Mouse (Mus musculus) T-helper 2 cell (primary cell): ENCODE results near the gene Zyg11a.
"Not testable (repeated sequence)": the region's sequence is repeated elsewhere in the genome, so short reads cannot be mapped to it uniquely, and the experiment has no call there.

ENCODE experiments used
- in situ Hi-C: fragments of 300-600 bp; cut with MboI, MseI; formaldehyde crosslinking; loops from one replicate; pipeline ENCODE4 v1.15.1; 2025; ENCODE audit warnings: high pct_unique_total_duplicates

Zyg11a gene

DNA sequence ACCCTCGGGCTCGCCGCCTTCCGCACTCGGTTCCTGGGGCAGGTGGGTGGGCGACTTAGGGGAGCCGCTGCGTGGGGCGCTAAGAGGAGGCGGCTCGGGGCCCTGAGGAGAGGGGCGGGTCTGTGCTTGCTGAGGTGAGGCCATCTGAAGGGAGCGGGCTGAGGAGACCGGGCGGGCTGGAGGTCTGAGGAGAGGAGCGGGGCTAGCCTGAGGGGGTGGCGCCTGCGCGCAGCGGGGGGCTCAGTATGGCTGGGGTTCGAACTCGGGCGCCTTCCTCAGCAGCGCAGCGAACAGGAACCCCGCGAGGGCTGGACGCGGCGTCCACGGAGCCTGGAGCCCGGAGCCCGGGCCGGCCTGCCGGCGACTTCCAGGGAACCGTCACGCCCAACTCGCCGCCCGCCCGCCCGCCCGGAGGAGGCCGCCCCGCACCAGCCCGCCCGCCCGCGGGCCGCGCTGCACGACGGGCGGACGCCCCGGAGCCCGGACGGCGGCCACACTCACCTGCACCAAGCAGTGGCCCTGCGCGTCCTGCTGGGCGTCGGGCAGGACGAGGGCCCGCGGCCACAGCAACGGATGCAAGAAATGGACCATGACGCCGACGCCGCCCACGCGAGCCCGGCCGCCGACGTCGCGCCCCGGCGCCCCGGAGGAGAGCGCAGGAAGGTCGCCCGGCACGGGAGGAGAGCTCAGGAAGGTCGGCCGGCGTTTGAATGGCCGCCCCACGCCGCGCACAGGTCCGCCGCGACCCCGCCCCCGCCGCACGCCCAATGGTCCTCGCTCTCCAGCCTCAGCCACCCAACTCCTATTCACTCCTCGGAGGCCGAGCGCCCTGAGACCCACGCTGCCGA, at the start of gene Zyg11a:
Gene Zyg11a (minus strand): TSS at position 717 of the 848 bp plus-strand sequence.
- in situ Hi-C loops = no loop called here

DNA sequence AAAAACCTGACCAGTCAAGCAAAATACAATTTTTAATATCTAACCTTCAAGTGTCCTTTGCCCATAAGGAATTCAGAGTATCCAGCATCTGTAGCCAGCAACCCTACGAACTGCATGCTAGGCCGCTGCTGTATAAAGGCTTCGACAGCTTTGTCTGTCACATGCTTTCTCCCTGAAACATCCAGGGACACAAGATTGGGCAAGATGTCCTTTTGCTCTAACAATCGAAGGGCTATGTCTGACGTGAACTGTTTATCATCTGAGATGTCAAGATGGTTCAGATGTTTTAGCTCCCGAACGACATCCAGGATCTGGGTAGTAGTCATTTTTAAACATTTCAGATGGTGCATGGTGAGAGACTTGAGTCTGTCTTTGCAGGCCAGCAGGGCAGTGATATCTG, 47.9 kb upstream of the Zyg11a start:
- in situ Hi-C loops = no loop called here

DNA sequence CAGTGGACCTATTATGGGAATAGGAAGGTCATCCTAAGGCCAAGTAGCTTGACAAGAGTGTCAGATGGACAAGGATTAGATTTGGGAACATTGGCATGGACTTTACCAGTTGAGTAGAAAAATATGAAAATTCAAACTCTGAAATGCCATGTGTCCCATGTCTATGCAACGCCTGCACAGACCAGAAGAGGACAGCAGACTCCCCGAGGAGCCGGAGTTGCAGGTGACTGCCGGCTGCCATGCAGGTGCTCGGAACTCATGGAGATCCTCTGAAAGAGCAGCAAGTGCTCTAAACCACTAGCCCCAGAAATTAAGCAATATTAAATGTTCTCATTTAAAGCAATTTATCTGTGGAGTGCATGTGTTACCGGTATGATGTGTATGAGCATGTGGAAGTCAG, 35.5 kb upstream of the Zyg11a start:
- in situ Hi-C loops = no loop called here

DNA sequence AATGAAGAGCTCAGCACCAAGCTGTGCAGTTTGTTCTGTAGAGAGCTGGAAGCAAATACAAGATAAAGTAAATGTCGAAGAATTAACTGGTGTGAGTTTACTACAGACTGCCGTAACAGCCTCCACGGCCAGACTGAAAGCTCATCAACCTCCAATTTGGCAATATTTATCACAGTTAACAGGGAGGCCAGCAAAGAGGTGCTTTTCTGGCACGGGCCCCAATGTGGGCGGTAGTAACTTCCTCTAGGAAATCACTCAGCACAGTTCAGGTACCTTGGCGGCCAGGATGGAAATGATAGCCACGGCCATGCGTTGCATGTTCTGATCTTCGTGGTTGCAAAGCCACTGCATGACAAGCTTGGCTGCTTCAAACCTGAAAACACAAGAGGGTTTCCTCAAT, 32.7 kb upstream of the Zyg11a start:
- in situ Hi-C loops = no loop called here

DNA sequence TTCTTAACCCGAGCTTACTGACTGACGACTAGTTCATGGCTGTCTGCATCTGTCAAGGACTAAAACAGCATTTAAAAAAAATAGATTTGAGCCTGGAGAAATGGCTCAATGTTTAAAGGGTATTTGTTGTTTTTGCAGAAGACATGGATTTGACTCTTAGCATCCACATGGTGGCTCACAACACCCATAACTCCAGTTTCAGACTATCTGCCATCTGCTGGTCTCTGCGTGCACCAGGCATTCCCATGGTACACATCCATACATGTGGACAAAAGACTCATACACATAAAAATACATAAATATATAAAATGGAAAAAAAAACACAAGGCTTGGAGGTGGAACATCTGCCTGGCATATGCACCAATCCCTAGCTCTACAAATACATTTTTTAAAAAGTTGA, 31.5 kb upstream of the Zyg11a start:
- in situ Hi-C loops = no loop called here

DNA sequence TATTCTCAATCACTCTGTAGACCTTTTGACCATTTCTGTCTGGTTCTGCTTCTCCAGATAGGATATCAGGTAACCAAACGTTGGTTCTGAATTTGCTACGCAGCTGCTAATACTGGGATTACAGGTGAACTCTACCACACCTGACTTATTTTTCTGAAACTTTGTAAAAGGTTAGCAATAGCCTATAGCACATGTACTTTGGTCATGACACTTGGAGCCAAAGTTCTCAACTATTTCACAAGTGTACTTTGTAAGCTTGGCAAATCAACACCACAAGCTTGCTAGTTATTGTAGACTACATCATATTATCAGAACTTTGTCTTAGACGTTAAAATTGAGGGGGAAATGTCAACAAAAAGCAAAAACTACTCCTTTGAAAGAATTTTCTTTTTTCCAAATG, 15.8 kb upstream of the Zyg11a start:
- in situ Hi-C loops = no loop called here

DNA sequence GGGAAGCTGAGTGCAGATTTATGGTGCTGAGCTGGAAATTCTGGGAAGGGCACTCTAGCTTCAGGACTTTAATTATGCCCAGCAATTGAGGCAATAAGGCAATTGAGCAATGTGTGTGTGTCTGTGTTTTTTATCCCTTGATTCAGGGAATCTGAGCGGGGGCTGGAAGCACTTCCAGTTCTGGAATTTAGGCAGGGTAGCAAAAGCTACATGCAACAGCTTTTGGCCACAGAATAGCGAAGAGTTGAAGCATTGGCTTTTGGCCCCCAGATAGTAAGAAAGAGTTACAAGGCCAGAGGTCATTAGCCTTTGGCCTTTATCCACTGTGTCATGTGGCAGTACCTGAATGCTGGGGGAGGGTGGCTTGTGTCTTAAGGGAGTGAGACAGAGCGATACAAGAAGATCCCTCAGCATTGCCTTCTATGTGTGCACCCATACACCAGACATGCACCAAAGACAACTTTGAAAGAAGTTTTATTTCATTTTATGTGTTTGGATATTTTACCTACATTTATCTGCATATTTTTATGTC, 7.6 kb upstream of the Zyg11a start:
- in situ Hi-C loops = no loop called here

DNA sequence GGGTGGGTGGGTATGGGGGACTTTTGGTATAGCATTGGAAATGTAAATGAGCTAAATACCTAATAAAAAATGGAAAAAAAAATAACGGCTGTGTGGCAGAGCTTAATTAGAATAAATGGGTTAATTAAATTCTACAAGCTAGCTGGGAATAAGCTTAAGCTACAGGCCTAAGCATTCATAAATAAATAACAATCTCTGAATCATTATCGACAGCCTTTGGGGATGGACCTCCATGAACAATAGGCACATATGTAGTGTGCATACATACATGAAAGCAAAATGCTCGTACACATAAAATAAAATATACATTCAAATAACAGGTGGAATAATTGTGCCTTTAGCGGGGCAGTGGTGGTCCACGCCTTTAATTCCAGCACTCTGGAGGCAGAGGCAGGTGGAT, 4.7 kb upstream of the Zyg11a start:
- in situ Hi-C loops = no loop called here

DNA sequence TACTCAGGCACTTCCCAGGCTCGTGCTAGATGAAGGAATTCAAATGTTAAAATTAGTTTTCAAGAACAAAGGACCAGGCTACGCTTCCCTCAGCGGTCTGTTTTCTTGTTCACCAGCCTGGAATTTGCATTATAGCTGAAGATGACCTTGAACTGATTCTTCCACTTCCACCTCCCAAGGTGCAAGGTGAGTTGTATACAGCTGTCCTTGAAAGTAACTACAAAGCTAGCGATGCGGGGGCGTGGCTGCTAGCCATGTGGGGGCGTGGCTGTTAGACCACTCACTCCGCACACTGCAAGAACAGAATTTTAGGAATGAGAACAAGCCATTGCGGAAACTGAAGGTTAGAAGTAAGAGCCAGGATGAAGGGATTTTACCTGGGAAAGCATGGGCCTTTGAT, 1.2 kb upstream of the Zyg11a start:
- in situ Hi-C loops = no loop called here

DNA sequence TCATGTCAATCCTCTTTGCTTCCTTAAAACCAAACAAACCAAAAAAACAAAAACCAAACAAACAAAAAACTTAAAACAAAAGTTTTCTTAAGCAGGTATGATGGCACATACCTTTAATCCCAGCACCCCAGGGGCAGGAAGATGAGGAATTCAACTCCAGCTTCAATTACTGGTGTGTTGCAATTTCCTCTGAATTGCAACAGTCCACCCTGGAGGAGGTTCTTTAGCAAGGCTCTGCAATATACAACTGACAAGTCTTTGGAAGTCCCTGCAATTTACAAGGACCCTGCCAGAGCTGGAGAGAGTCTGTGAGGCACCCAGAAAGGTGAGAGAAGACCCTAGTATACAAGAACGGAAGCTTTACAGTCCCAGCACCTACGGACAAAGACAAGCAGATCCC, 4.8 kb downstream of the Zyg11a start:
- in situ Hi-C loops = no loop called here

DNA sequence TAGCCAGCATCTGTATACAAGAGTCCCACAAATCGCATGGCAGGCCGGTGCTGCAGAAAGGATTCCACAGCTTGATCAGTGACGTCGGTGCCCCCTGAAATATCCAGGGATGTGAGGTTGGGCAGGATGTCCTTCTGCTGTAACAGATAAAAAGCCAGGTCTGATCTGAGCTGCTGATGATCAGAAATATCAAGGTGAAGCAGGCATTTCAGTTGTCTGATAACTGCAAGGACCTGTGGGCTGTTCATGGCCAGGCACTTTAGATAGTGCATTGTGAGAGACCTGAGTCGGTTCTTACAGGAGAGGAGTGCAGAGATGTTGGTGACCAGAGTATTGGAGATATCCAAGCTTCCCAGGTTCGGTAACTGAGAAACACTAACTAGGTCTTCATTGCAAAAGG, 13.2 kb downstream of the Zyg11a start:
- in situ Hi-C loops = no loop called here

DNA sequence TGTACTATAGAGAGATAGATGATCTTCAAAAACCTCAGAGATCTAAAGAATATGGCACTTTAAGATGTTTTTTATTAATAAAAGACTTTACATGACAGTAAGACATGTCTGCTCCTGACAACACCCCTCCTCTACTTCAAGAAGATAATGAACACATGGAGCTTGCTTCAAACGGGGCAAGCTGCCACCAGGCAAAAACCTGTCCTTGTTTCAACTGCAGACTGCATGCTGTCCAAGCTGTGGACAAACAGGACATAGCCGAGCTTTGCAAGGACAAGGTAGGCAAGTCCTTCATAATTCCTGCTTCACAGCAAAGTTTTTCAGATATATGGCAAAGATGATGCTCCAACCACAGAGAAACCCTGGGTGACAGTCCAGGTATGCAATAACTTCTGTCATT, 18.6 kb downstream of the Zyg11a start:
- in situ Hi-C loops = no loop called here

DNA sequence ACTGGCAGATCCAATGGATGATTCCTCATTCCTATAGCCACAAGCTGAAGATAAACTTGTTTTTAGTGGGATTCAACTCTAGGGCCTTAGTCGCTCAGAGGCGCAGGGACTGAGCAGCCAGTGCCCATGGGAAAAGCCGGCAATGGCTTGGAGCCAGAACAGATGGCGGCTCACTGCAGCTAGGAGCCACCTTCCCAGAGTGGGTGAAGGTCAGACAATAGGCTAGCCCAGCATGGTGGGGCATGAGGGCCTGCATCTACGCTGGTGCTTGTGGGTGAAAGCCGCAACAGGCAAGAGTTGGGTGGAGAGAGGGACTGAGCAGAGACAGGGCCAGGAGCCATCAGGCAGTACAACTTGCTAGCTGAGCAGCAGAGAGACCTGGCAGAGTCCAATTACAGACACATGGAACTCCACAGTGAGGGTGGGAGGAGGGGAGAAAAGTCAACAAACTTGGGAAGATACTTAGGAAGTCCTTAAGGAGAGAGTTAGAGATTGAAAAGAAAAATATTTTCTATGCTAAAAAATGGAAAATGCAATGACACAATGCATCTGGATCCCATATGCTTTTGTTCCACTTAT, 21.5 kb downstream of the Zyg11a start:
- in situ Hi-C loops = no loop called here

DNA sequence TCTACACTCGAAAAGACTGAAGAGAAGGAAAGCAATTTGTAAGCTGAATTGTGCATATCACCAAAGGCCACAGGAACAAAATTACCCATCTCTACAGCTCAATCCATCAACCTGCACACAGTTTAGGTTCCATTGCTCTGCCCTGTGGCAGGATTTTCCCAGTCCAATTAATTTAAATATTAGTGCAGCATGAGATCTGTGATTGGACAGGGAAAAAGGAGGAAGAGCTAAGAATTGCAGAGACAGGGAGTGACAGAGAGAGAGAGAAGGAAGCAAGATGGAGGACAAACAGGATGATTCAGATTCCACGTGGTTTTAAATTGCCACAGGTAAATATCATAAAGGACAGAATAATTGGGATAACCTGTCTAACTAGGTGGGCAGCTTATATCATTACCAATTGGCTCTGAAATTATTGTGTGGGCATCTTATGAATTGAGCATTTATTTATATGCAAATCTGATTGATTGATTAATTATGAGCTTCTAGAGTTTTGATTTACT, 25.0 kb downstream of the Zyg11a start:
- in situ Hi-C loops = no loop called here

DNA sequence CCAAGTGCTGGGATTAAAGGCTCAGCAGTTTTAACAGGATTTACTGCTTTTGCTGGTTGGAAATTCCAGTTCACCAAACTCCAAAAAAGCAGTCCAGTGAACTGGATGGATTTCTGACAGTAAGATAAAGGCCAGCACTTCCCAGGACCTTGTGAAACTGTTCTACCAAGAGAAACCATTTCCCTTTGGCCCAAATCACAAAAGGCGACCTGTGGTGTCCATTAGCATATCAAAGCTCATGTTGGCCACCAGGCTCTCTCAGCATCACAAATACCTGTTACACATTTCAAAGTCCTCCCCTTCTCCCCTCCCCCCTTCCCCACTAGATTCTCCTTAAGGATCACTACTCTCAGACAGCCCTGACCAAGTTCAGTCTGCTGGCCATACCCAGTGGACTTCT, 35.6 kb downstream of the Zyg11a start:
- in situ Hi-C loops = no loop called here

DNA sequence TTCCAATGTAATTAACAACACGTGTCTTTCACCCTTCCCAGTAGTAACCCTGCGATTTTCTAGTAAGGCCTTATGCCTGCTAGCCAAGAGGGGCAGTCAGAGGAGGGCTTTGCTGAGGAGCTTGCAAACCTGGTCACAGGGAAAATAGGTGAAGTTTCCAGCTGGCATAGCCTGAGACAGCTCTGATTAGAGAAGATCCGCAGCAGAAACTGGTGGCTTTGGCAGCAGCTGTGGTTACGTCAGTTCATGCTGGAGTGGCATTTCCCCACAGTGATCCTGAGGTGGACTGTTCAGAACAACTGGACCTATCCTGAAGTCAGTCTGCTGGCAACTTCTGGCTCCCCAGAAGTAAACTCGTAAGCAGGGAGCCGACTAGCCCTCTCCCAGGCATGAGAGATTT, 49.8 kb downstream of the Zyg11a start:
- in situ Hi-C loops = no loop called here

DNA sequence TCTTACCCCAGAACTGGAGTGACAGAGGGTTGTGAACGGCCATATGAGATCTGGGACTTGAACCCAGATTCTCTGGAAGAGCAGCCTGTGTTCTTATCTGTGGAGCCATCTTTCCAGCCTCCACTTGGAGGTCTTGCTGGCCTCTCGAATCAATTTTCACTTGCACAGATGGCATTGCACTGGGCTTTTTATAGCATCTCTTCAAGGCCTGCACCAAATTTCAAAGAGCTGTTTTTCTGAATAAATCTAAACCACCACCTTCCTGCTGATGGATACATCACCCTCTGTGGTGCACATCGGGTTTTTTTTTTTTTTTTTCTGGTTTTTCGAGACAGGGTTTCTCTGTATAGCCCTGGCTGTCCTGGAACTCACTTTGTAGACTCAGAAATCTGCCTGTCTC, 51.0 kb downstream of the Zyg11a start:
- in situ Hi-C loops = no loop called here

DNA sequence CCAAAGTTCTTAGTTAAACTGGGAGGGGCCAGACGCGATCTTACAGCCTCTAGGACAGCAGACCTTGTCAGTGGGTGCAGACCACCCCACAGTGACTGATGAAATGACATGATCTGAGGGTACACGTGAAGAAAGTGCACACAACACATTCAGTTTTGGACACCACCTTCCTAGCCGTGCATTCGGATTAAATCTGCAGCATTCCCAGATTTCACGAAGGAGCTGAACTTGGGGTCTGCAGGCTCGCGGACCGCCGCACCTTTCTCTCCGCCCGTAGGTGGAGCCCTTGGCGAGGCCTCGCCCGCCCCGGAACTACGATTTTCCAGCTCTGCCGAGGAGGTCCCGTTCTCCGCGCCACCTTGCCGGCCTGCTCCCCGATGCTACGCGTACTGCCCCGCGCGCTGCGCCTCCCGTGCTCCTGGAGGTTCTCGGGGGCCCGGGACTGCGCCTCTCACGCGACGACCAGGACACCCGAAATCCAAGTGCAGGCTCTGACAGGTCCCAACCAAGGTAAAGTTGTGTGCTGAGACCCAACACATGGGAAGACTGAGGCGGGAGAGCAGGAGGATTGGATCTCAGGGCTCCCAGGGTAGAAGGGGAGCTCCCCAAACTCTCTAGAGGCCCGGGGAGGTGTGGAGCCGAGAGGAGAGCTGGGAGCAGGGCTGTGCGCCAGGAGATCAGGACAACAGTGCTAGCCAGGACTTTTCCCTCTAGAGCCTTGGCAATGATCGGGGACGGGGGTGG, 52.5 kb downstream of the Zyg11a start, which contains the start of gene Echdc2:
Gene Echdc2 (plus strand): TSS at position 286 of the 744 bp plus-strand sequence.
- in situ Hi-C loops = no loop called here

DNA sequence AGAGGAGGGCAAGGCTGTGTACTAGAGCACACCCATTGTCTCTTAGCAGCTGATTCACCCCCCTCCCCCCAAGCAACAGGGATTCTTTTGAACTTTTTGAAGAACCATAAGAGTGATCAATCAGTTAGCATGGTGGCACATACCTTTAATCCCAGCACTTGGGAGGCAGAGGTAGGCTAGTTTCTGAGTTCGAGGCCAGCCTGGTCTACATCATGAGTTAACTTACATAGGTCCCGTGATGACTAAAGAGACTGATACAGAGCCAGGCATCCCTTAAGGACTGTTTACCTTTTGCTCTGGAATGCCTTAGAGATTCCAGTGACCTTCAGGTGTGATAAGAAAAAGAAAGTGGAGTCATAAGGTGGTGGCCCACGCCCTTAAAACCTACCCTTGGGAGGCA, 54.6 kb downstream of the Zyg11a start:
- in situ Hi-C loops = no loop called here

DNA sequence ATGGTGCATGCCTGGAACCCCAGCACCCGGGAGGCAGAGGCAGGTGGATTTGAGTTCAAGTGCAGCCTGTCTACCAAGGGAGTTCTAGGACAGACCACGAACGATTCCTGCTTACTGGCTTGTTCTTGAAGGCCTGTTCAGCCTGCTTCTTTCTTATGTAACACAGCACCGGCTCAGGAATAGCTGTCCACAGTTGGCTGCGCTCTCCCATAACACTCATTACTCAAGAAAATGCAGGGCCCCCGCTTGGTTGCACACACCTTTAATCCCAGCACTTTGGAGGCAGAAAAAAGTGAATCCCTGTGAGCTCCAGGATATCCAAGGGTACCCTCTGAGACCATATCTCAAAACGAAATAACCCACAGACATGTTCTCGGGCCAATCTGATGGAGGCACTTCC, 55.9 kb downstream of the Zyg11a start:
- in situ Hi-C loops = no loop called here

DNA sequence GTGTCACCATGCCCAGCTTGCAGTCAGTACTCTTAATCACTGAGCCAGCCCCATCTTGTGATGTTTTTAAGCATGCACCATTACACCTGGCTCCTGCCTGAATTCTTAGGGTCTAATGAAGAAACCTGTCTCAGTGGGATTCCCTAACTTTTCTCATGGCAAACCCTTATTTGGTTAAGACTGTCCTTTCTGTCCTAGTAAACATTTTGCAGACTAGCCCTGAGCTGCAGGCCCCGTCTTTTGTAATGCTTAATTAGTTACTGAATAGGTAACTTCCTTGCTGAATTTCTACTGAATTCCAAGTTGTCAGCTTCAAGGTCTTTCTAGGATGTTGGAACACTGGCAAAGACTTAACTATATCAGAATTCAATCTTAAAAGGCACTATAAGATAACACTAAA, 62.7 kb downstream of the Zyg11a start:
- in situ Hi-C loops = not testable (repeated sequence)

DNA sequence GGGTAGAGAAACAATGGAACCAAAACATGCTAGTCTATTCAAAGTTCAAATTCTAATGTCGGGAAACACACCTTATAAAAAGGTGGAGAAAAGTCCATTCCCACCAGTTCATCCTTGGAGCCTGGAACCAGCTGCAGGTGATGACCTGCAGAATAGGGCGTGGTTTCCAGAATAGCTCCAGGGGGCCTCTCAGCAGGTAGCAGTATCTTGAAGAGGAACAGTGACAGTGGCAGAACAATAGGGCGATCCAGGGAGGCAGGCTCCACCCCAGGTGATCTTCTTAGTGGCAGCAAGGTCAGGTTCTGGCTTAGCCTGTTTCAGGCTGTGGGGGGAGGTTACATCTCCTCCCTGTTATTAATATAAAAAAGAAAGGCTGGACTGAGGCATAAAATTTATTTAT, 72.3 kb downstream of the Zyg11a start:
- in situ Hi-C loops = not testable (repeated sequence)
